Mouse (Mus musculus) sigmoid colon, adult 10 weeks (tissue): ENCODE measurements around the gene Msto1. TPM values are rescaled to one million over a fixed set of nuclear protein-coding genes. Genes with fewer than 3 reads are reported as not detected.

Source experiments
- polyA plus RNA-seq: library from polyadenylated mRNA; stranded (reverse); fragments of 350-450 nt; fragmentation: Illumina TruSeq; extraction: RNeasy Lipid Tissue Mini Kit (QIAGEN cat#74804); gene quantifications from one replicate; pipeline ENCODE4 v1.2.3, GENCODE M21; 2014; ENCODE audit warnings: low read depth, low replicate concordance

Gene Msto1
- polyA plus RNA-seq, result 0.54 TPM

GRCm38 (mm10) chr3:88913511-88914383 is at the start of gene Msto1:
Msto1 (minus strand) TSS chr3:88913999.

GRCm38 (mm10) chr3:88950576-88951326 is 37.0 kb upstream of the Msto1 start, which contains the start of the genes Ash1l and Dap3:
Ash1l (plus strand) TSS chr3:88950622.
Dap3 (minus strand) TSS chr3:88951181.

Other genes starting within 250 kb of the Msto1 start
- gene Khdc4, start 228.2 kb downstream of the Msto1 start, polyA plus RNA-seq, result 144 TPM
- 20.7 TPM for gene Rit1, start 197.2 kb downstream of the Msto1 start, polyA plus RNA-seq
- gene Syt11, start 138.8 kb downstream of the Msto1 start, polyA plus RNA-seq, result 14.2 TPM
- 10.7 TPM for gene Gon4l, start 78.8 kb downstream of the Msto1 start, polyA plus RNA-seq
- gene Ash1l, start 36.6 kb upstream of the Msto1 start, polyA plus RNA-seq, result 52.7 TPM
- gene Dap3, start 37.2 kb upstream of the Msto1 start, polyA plus RNA-seq, result 86.3 TPM
- gene Rusc1, start 179.3 kb upstream of the Msto1 start, polyA plus RNA-seq, result 8.9 TPM
- not detected for gene Gm43738, start 187.1 kb upstream of the Msto1 start, polyA plus RNA-seq
- gene Fdps, start 188.0 kb upstream of the Msto1 start, polyA plus RNA-seq, result 20.9 TPM
- gene Pklr, start 222.1 kb upstream of the Msto1 start, polyA plus RNA-seq, result 22.4 TPM
- gene Hcn3, start 246.2 kb upstream of the Msto1 start, polyA plus RNA-seq, result not detected